Mouse (Mus musculus) heart, adult 2 months (tissue): ENCODE results near the gene Wwtr1. TPM values are rescaled to one million over a fixed set of nuclear protein-coding genes. Genes with fewer than 3 reads are reported as not detected.

Experiments used
- DNase-seq, 2 experiments: peaks; one replicate each; pipeline ENCODE4 v3.0.0; 2021
- H3K27ac ChIP-seq: fragments of 200-600 bp; 2 replicates; pipeline ENCODE4 v1.8.1; 2022
- H3K27me3 ChIP-seq: fragments of 200-500 bp; 2 replicates; pipeline ENCODE4 v1.6.1; 2012; ENCODE audit warnings: mild to moderate bottlenecking, low read length, inconsistent platforms, mixed read lengths; ENCODE audit not compliant: control insufficient read depth, insufficient read depth
- H3K36me3 ChIP-seq: fragments of 200-500 bp; 2 replicates; pipeline ENCODE4 v1.6.1; 2012; ENCODE audit warnings: low read length, inconsistent platforms; ENCODE audit not compliant: control insufficient read depth, insufficient read depth
- H3K4me1 ChIP-seq: fragments of 200-500 bp; 2 replicates; pipeline ENCODE4 v1.6.1; 2011; ENCODE audit warnings: low read length; ENCODE audit not compliant: control insufficient read depth, insufficient read depth
- H3K4me3 ChIP-seq: fragments of 200-600 bp; 2 replicates; pipeline ENCODE4 v1.8.1; 2022
- H3K79me2 ChIP-seq: fragments of 200-500 bp; replicated peaks from 2 replicates; pipeline ENCODE4 v1.6.1; 2012; ENCODE audit warnings: mild to moderate bottlenecking, inconsistent platforms, low read length, moderate library complexity, mixed read lengths; ENCODE audit not compliant: control insufficient read depth, insufficient read depth
- H3K9ac ChIP-seq: fragments of 200-500 bp; 2 replicates; pipeline ENCODE4 v1.6.1; 2012; ENCODE audit warnings: low read depth, mild to moderate bottlenecking, control low read depth, inconsistent platforms, low read length, mixed read lengths
- CTCF ChIP-seq: fragments of 200-600 bp; IDR thresholded peaks from 2 replicates; pipeline ENCODE4 v1.8.1; 2022; ENCODE audit warnings: antibody characterized with exemption, mild to moderate bottlenecking, moderate library complexity
- EP300 ChIP-seq: fragments of 200-500 bp; IDR thresholded peaks from 2 replicates; pipeline ENCODE4 v1.6.1; 2011; ENCODE audit warnings: low read depth, low read length, control low read depth; ENCODE audit not compliant: insufficient read depth
- POLR2A ChIP-seq: fragments of 200-500 bp; IDR thresholded peaks from 2 replicates; pipeline ENCODE4 v1.6.1; 2011; ENCODE audit warnings: mild to moderate bottlenecking, low read depth, low read length, control low read depth; ENCODE audit not compliant: insufficient read depth
- WGBS: fragments of 180-500 bp; shearing (Covaris S2); methylation state at CpG from one replicate; pipeline ENCODE4 v1.1.7; 2018; 5-methylcytosine and 5-hydroxymethylcytosine counted together
- intact Hi-C: fragments of 180-260 bp; cut with DNase I; formaldehyde crosslinking; loops from one replicate; pipeline ENCODE4 v1.15.1; 2025
- polyA plus RNA-seq: library from polyadenylated mRNA; depleted of rRNA; stranded (reverse); fragments of >200 nt; gene quantifications from 2 replicates; pipeline ENCODE4 v1.2.3, GENCODE M21; 2012
- total RNA-seq, 2 experiments: library from RNA; stranded (reverse); gene quantifications; 2 replicates each; pipeline ENCODE4 v1.2.3; 2021

Wwtr1 gene
- total and polyA plus RNA-seq, 3 experiments: 28.2 to 49.1 (median 46.5) TPM

- 75% methylated on average over 5 of the region's 5 CpGs for WGBS
Observed at GRCm38 (mm10) chr3:57566655-57567054, 9.1 kb downstream of the Wwtr1 start.

DNA sequence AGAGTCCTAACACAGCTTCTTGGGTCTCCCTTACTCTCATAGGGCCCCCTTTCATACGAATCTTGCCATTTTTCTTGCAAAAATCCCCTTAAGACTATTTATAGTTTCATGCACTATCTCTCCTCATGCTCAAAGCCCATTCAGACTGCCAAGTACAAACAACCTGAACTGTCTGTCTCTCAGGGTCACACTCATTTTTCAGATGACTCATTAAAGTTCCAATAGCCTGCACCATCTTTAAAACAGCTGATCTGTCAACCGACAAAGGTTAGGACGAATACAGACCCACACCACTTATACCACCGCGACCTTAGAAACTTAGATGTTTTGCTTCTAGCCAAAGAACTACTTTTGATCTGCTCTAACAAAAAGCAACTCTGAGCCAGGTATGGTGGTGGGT lies 12.1 kb downstream of the Wwtr1 start:
- intact Hi-C loops: no loop called here

More at GRCm38 (mm10) chr3:57566655-57567054, 9.1 kb downstream of the Wwtr1 start:
- no peak for DNase-seq
- Histone ChIP-seq H3K4me3 (no peak overlapping the region), H3K27ac (no peak overlapping the region), H3K79me2 (peaks cover 12% of the 10 kb centered on the region), H3K27me3 (no peaks in the 10 kb centered on the region), H3K36me3 (peaks cover 56% of the 10 kb centered on the region), H3K4me1 (peaks cover 23% of the 10 kb centered on the region), H3K9ac (no peak overlapping the region; the same call in 1 of the 2 replicates)
- TF ChIP-seq CTCF: no peak
- TF ChIP-seq POLR2A: no peak
- intact Hi-C loops: no loop called here

GRCm38 (mm10) chr3:57562996-57563506 lies 12.7 kb downstream of the Wwtr1 start:
- no peaks in the 10 kb centered on the region for H3K27me3 ChIP-seq
- H3K4me1 ChIP-seq: peaks cover 23% of the 10 kb centered on the region
- H3K79me2 ChIP-seq: peaks cover 8% of the 10 kb centered on the region
- H3K4me3 ChIP-seq: no peak overlapping the region
- TF ChIP-seq EP300: no peak
- WGBS: 63% methylated on average over 6 of the region's 6 CpGs
- peaks cover 40% of the 10 kb centered on the region for H3K36me3 ChIP-seq
- intact Hi-C loops: no loop called here
- no peak for DNase-seq
- no peak overlapping the region for H3K9ac ChIP-seq
- peak overlapping the region; percentile 42 for H3K27ac ChIP-seq

More for the DNA sequence above, 12.1 kb downstream of the Wwtr1 start:
- Histone ChIP-seq H3K27me3 (no peaks in the 10 kb centered on the region), H3K4me3 (no peak overlapping the region), H3K27ac (peak overlapping the region; percentile 42), H3K36me3 (peaks cover 37% of the 10 kb centered on the region), H3K79me2 (peaks cover 10% of the 10 kb centered on the region), H3K9ac (no peak overlapping the region), H3K4me1 (peaks cover 23% of the 10 kb centered on the region)
- DNase-seq: no peak
- TF ChIP-seq POLR2A (no peak), EP300 (no peak), CTCF (no peak)
- WGBS: 54% methylated on average over 5 of the region's 5 CpGs

DNA sequence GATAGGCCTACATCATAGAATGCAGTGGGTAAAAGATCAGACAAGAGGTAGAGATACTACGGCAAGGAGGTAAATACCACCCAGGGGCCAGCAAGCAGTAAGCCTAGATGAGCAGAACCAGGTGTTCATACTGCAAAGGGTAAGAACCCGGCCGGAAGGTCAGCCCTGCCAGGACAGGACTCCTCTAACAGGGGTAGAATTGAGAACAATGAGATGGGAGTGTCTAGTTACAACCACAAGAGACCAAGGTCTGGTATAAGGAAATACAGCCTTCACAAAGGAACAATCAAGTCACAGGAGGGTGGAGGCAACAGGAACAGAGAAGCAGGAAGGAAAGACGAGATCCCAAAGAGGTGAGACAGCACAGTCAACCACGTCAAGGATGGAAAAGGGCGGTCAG lies 16.9 kb downstream of the Wwtr1 start:
- H3K9ac ChIP-seq: no peak overlapping the region

DNA sequence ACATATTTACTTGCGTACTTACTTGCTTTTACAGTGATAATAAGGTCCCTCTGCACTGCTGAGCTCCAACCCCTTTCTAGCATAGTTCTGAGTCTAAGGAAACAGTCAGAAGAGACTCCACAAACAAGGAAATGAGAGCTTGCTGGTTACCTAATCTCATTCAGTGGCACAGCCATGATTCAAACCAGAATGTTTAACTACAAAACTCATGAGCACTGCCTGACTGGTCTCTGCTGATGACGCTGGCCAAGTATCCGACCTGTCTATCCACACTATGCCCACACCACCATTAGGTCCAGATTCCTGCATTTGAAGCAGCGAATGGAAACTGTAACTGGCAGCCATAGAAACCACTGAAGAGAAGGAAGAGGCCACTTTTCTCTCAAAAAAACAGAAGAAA lies 18.3 kb downstream of the Wwtr1 start:
- intact Hi-C loops: no loop called here
- WGBS: 76% methylated on average over 4 of the region's 4 CpGs
- H3K27me3 ChIP-seq: no peaks in the 10 kb centered on the region
- H3K9ac ChIP-seq: no peak overlapping the region
- peaks cover 7% of the 10 kb centered on the region for H3K79me2 ChIP-seq
- peaks cover 11% of the 10 kb centered on the region for H3K36me3 ChIP-seq
- peaks cover 19% of the 10 kb centered on the region for H3K4me1 ChIP-seq
- TF ChIP-seq CTCF (no peak), POLR2A (no peak), EP300 (no peak)
- H3K4me3 ChIP-seq: no peak overlapping the region
- no peak overlapping the region for H3K27ac ChIP-seq
- DNase-seq: no peak

More for the DNA sequence above, 16.9 kb downstream of the Wwtr1 start:
- TF ChIP-seq POLR2A (no peak), CTCF (no peak), EP300 (no peak)
- H3K36me3 ChIP-seq: peaks cover 20% of the 10 kb centered on the region
- H3K4me1 ChIP-seq: peaks cover 18% of the 10 kb centered on the region
- no peak for DNase-seq
- H3K27me3 ChIP-seq: no peaks in the 10 kb centered on the region
- H3K4me3 ChIP-seq: no peak overlapping the region
- H3K79me2 ChIP-seq: peaks cover 6% of the 10 kb centered on the region
- intact Hi-C loops: no loop called here
- WGBS: 53% methylated on average over 6 of the region's 6 CpGs
- H3K27ac ChIP-seq: no peak overlapping the region

DNA sequence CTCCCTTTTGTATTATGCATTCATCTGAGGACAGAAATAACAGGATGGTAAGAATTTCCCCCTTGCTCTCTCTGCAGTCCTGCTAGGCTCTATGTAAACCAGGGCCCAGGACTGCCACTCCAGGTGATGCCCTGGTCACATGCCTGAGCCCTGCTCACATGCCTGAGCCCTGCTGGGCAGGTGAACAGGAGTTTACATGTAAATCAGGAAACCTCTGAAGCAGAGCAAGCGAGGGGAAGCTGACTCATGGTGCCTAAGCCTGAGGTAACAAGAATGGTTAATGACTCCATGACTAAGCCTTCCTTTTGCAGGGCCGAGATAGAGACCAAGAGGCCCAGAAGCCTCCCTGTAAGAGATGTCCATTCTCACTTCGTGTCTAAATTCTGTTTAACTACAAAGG lies 20.1 kb downstream of the Wwtr1 start:
- H3K79me2 ChIP-seq: peaks cover 7% of the 10 kb centered on the region
- intact Hi-C loops: loop anchor here (2.0 kb wide), 1 partner anchor 19 kb away; the partner anchor contains the start of gene Wwtr1
- WGBS: 33% methylated on average over 3 of the region's 3 CpGs
- no peak overlapping the region for H3K9ac ChIP-seq
- H3K4me1 ChIP-seq: peaks cover 26% of the 10 kb centered on the region
- H3K27ac ChIP-seq: no peak overlapping the region
- no peak for DNase-seq
- TF ChIP-seq EP300: no peak
- TF ChIP-seq POLR2A: no peak
- no peak for TF ChIP-seq CTCF
- H3K36me3 ChIP-seq: peaks cover 13% of the 10 kb centered on the region
- no peaks in the 10 kb centered on the region for H3K27me3 ChIP-seq
- H3K4me3 ChIP-seq: no peak overlapping the region
